Mouse (Mus musculus) kidney, postnatal 0 days (tissue): ENCODE data around the gene Prpf4b. TPM values are rescaled to one million over a fixed set of nuclear protein-coding genes. Genes with fewer than 3 reads are reported as not detected.
"Not testable (repeated sequence)": the region's sequence is repeated elsewhere in the genome, so short reads cannot be mapped to it uniquely, and the experiment has no call there.

Source experiments
- ATAC-seq: fragments of 200-750 bp; cut with Nextera tagmentation; replicated peaks from 2 replicates; pipeline ENCODE4 v1.8.0; 2017; ENCODE audit warnings: low read depth, moderate number of reproducible peaks, moderate TSS enrichment, moderate library complexity; ENCODE audit not compliant: low FRiP score
- DNase-seq: peaks from one replicate; pipeline ENCODE4 v3.0.0-alpha.2; 2016; ENCODE audit warnings: low spot score
- H3K27ac ChIP-seq: fragments of 300-500 bp; sonication (generic); 2 replicates; pipeline ENCODE4 v1.5.1; 2014; ENCODE audit warnings: mild to moderate bottlenecking
- H3K27me3 ChIP-seq: fragments of 300-500 bp; sonication (generic); 2 replicates; pipeline ENCODE4 v1.6.1; 2014; ENCODE audit warnings: low read length, mixed read lengths; ENCODE audit not compliant: insufficient read depth
- H3K36me3 ChIP-seq: fragments of 300-500 bp; sonication (generic); 2 replicates; pipeline ENCODE4 v1.6.1; 2014; ENCODE audit warnings: low read length, mixed read lengths; ENCODE audit not compliant: insufficient read depth
- H3K4me1 ChIP-seq: fragments of 300-500 bp; sonication (generic); replicated peaks from 2 replicates; pipeline ENCODE4 v1.6.1; 2014; ENCODE audit warnings: antibody characterized with exemption, low read length, mixed read lengths; ENCODE audit not compliant: insufficient read depth
- H3K4me2 ChIP-seq: fragments of 300-500 bp; sonication (generic); 2 replicates; pipeline ENCODE4 v1.6.1; 2014; ENCODE audit warnings: mild to moderate bottlenecking, low read length, moderate library complexity, mixed read lengths
- H3K4me3 ChIP-seq: fragments of 300-500 bp; sonication (generic); replicated peaks from 2 replicates; pipeline ENCODE4 v1.5.1; 2014; ENCODE audit warnings: low read depth, low read length
- H3K9ac ChIP-seq: fragments of 300-500 bp; sonication (generic); 2 replicates; pipeline ENCODE4 v1.6.1; 2014; ENCODE audit warnings: low read depth, low read length
- H3K9me3 ChIP-seq: fragments of 300-500 bp; sonication (generic); replicated peaks from 2 replicates; pipeline ENCODE4 v1.6.1; 2016; ENCODE audit warnings: low read length, inconsistent platforms, mixed read lengths
- CTCF ChIP-seq: IDR thresholded peaks from 2 replicates; pipeline ENCODE4 v1.5.1; 2016; ENCODE audit warnings: antibody characterized with exemption, low read depth, mild to moderate bottlenecking, moderate library complexity
- WGBS: fragments of 180-500 bp; shearing (Covaris S2); extraction: QIAGEN DNeasy Blood & Tissue Kit; methylation state at CpG from one replicate; pipeline ENCODE4 v1.1.7; 2014; 5-methylcytosine and 5-hydroxymethylcytosine counted together
- polyA plus RNA-seq: library from polyadenylated mRNA; unstranded; fragments of >200 nt; fragmentation: Nextera tagmentation; extraction: Ambion mirVana; gene quantifications from 2 replicates; pipeline ENCODE4 v1.2.1, GENCODE M21; 2015

Gene Prpf4b
- polyA plus RNA-seq, 1 experiment from 2014 or later = 68.8 TPM

GRCm38 (mm10) chr13:34934931-34935644, 60.0 kb downstream of the Prpf4b start:
- H3K4me1 ChIP-seq = no peaks in the 10 kb centered on the region
- 72% methylated on average over 10 of the region's 10 CpGs for WGBS
- no peaks in the 10 kb centered on the region for H3K9me3 ChIP-seq
- H3K27me3 ChIP-seq = no peaks in the 10 kb centered on the region
- no peaks in the 10 kb centered on the region for H3K36me3 ChIP-seq
- no peak for TF ChIP-seq CTCF
- H3K4me2 ChIP-seq = no peak overlapping the region
- H3K9ac ChIP-seq = no peak overlapping the region
- no peak for ATAC-seq
- no peak overlapping the region for H3K4me3 ChIP-seq
- no peak overlapping the region for H3K27ac ChIP-seq
- DNase-seq = no peak

- Histone ChIP-seq H3K4me3 (no peak overlapping the region), H3K36me3 (no peaks in the 10 kb centered on the region), H3K9me3 (no peaks in the 10 kb centered on the region), H3K27ac (no peak overlapping the region), H3K9ac (no peak overlapping the region), H3K27me3 (no peaks in the 10 kb centered on the region), H3K4me1 (no peaks in the 10 kb centered on the region), H3K4me2 (no peak overlapping the region)
- DNase-seq (no peak), ATAC-seq (no peak)
- TF ChIP-seq CTCF = no peak
Observed at GRCm38 (mm10) chr13:34942370-34942769, 67.3 kb downstream of the Prpf4b start.

GRCm38 (mm10) chr13:34951437-34951836, 76.3 kb downstream of the Prpf4b start:
- H3K4me1 ChIP-seq, H3K27me3 ChIP-seq, H3K9me3 ChIP-seq, H3K4me2 ChIP-seq, H3K36me3 ChIP-seq, H3K9ac ChIP-seq, H3K27ac ChIP-seq, H3K4me3 ChIP-seq, DNase-seq, ATAC-seq: not testable (repeated sequence)
- 90% methylated on average over 2 of the region's 2 CpGs for WGBS

Other genes starting within 250 kb of the Prpf4b start
- gene Pxdc1, start 221.8 kb upstream of the Prpf4b start, polyA plus RNA-seq = 12.2 and 12.4 TPM in 2 replicates
- not detected in 2 replicates for gene Fam50b, start 140.5 kb upstream of the Prpf4b start, polyA plus RNA-seq
- gene Fam217a, start 49.0 kb downstream of the Prpf4b start, polyA plus RNA-seq = 6.6 and 7.0 TPM in 2 replicates
- not detected in 2 replicates for gene 4933417A18Rik, start 49.1 kb downstream of the Prpf4b start, polyA plus RNA-seq
- 12.9 and 13.0 TPM in 2 replicates for gene Eci3, start 88.5 kb downstream of the Prpf4b start, polyA plus RNA-seq
- 180 and 185 TPM in 2 replicates for gene Eci2, start 151.8 kb downstream of the Prpf4b start, polyA plus RNA-seq